Mouse (Mus musculus) liver, embryonic 14.5 days (tissue): ENCODE measurements around the gene Wwc2.

ENCODE experiments used
- CTCF ChIP-seq: IDR thresholded peaks from 2 replicates; pipeline ENCODE4 v1.5.1; 2016; ENCODE audit warnings: antibody characterized with exemption, low read depth, control low read depth
- EP300 ChIP-seq: IDR thresholded peaks from 2 replicates; pipeline ENCODE4 v1.6.1; 2016; ENCODE audit warnings: antibody characterized with exemption, low read depth

DNA sequence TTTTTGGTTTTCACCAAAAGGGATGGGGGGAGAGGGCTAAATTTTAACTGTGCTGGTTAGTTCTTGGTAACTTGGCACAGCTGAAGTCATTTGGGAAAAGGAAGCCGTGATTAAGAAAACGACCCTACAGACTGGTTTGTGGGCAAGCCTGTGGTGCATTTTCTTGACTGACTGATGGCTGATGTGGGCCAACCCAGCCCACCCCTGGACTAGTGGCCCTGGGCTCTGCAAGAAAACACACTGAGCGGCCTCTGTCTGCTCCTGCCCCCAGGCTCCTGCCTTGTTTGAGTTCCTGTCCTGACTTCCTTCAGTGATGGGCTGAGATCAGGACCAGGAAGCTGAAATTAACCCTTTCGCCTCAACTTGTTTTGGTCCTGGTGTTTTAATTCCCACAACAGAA, 68.7 kb downstream of the Wwc2 start:
- TF ChIP-seq CTCF (no peak), EP300 (no peak)
